Mouse (Mus musculus) limb, embryonic 11.5 days (tissue): Measurements from ENCODE around the gene Cmtm1. TPM values are rescaled to one million over a fixed set of nuclear protein-coding genes. Genes with fewer than 3 reads are reported as not detected.
"Not testable (repeated sequence)": the region's sequence is repeated elsewhere in the genome, so short reads cannot be mapped to it uniquely, and the experiment has no call there.

Experiments used
- ATAC-seq: fragments of 200-750 bp; cut with Nextera tagmentation; 2 replicates; pipeline ENCODE4 v1.8.0; 2017; ENCODE audit warnings: low read depth; ENCODE audit not compliant: insufficient number of reproducible peaks, low FRiP score, low TSS enrichment
- DNase-seq: peaks from one replicate; pipeline ENCODE4 v3.0.0-alpha.2; 2015; ENCODE audit warnings: low spot score
- H3K27ac ChIP-seq: fragments of 300-500 bp; sonication (generic); replicated peaks from 2 replicates; pipeline ENCODE4 v1.5.1; 2014; ENCODE audit warnings: low read depth, mild to moderate bottlenecking, low read length
- H3K27me3 ChIP-seq: fragments of 300-500 bp; sonication (generic); 2 replicates; pipeline ENCODE4 v1.6.1; 2014; ENCODE audit warnings: mild to moderate bottlenecking, low read length, mixed read lengths; ENCODE audit not compliant: control insufficient read depth, insufficient read depth
- H3K36me3 ChIP-seq: fragments of 300-500 bp; sonication (generic); 2 replicates; pipeline ENCODE4 v1.6.1; 2014; ENCODE audit warnings: mild to moderate bottlenecking, low read length, moderate library complexity, mixed read lengths; ENCODE audit not compliant: control insufficient read depth, insufficient read depth
- H3K4me1 ChIP-seq: fragments of 300-500 bp; sonication (generic); 2 replicates; pipeline ENCODE4 v1.6.1; 2014; ENCODE audit warnings: low read length, mixed read lengths; ENCODE audit not compliant: control insufficient read depth, insufficient read depth
- H3K4me2 ChIP-seq: fragments of 300-500 bp; sonication (generic); 2 replicates; pipeline ENCODE4 v1.6.1; 2014; ENCODE audit warnings: low read depth, mild to moderate bottlenecking, moderate library complexity; ENCODE audit not compliant: severe bottlenecking
- H3K4me3 ChIP-seq: fragments of 300-500 bp; sonication (generic); 2 replicates; pipeline ENCODE4 v1.5.1; 2014; ENCODE audit warnings: low read depth, low read length
- H3K9ac ChIP-seq: fragments of 300-500 bp; sonication (generic); 2 replicates; pipeline ENCODE4 v1.6.1; 2014; ENCODE audit warnings: mild to moderate bottlenecking, low read length
- H3K9me3 ChIP-seq: fragments of 300-500 bp; sonication (generic); 2 replicates; pipeline ENCODE4 v1.6.1; 2016; ENCODE audit warnings: low read length; ENCODE audit not compliant: control insufficient read depth
- WGBS: fragments of 180-500 bp; shearing (Covaris S2); extraction: QIAGEN DNeasy Blood & Tissue Kit; methylation state at CpG from one replicate; pipeline ENCODE4 v1.1.7; 2014; 5-methylcytosine and 5-hydroxymethylcytosine counted together
- polyA plus RNA-seq: library from polyadenylated mRNA; unstranded; fragments of >200 nt; fragmentation: Nextera tagmentation; extraction: Ambion mirVana; gene quantifications from 2 replicates; pipeline ENCODE4 v1.2.1, GENCODE M21; 2014

Gene Cmtm1
- polyA plus RNA-seq, 1 experiment from 2014 or later: not detected

GRCm38 (mm10) chr8:104336806-104337205 is 26.9 kb upstream of the Cmtm1 start:
- no peak overlapping the region for H3K9ac ChIP-seq
- DNase-seq (no peak), ATAC-seq (no peak)
- no peak overlapping the region for H3K27ac ChIP-seq
- H3K36me3 ChIP-seq: no peaks in the 10 kb centered on the region
- H3K4me2 ChIP-seq: no peak overlapping the region
- H3K9me3 ChIP-seq: no peaks in the 10 kb centered on the region
- H3K4me3 ChIP-seq: no peak overlapping the region
- H3K4me1 ChIP-seq: no peaks in the 10 kb centered on the region; the same call in 1 of the 2 replicates
- WGBS: 78% methylated on average over 1 of the region's 1 CpGs
- H3K27me3 ChIP-seq: no peaks in the 10 kb centered on the region

GRCm38 (mm10) chr8:104334196-104334595 is 24.3 kb upstream of the Cmtm1 start:
- H3K9me3 ChIP-seq: no peaks in the 10 kb centered on the region
- peak; percentile 14 for DNase-seq
- 71% methylated on average over 1 of the region's 1 CpGs for WGBS

DNA sequence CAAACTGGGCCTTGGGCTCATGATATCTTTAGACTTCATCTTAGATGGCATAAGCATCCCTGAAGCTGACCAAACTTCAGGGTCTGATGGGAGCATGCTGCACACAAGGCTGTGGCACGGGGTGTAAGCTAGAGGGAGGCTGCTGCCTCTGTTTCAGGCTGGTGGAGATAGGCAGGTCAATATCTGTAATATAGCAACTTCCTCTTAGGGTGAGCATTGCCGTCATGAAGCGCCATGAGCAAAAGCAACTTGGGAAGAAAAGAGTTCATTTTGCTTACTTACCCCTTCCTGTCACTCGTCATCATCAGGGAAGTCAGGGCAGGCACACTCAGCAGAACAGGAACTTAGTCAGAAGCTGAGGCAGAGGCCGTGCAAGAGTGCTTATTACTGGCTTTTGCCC is 23.8 kb upstream of the Cmtm1 start:
- no peak overlapping the region for H3K27ac ChIP-seq
- H3K9ac ChIP-seq: no peak overlapping the region
- H3K9me3 ChIP-seq: no peaks in the 10 kb centered on the region
- no peaks in the 10 kb centered on the region for H3K27me3 ChIP-seq
- H3K36me3 ChIP-seq: no peaks in the 10 kb centered on the region
- H3K4me2 ChIP-seq: no peak overlapping the region
- H3K4me3 ChIP-seq: no peak overlapping the region
- ATAC-seq (no peak), DNase-seq (peak; percentile 8)
- 78% methylated on average over 5 of the region's 5 CpGs for WGBS
- no peaks in the 10 kb centered on the region for H3K4me1 ChIP-seq

More at GRCm38 (mm10) chr8:104334196-104334595, 24.3 kb upstream of the Cmtm1 start:
- no peak for ATAC-seq
- no peak overlapping the region for H3K27ac ChIP-seq
- H3K27me3 ChIP-seq: no peaks in the 10 kb centered on the region
- H3K4me2 ChIP-seq: no peak overlapping the region
- H3K4me3 ChIP-seq: no peak overlapping the region
- no peaks in the 10 kb centered on the region for H3K36me3 ChIP-seq
- H3K9ac ChIP-seq: no peak overlapping the region
- H3K4me1 ChIP-seq: no peaks in the 10 kb centered on the region

DNA sequence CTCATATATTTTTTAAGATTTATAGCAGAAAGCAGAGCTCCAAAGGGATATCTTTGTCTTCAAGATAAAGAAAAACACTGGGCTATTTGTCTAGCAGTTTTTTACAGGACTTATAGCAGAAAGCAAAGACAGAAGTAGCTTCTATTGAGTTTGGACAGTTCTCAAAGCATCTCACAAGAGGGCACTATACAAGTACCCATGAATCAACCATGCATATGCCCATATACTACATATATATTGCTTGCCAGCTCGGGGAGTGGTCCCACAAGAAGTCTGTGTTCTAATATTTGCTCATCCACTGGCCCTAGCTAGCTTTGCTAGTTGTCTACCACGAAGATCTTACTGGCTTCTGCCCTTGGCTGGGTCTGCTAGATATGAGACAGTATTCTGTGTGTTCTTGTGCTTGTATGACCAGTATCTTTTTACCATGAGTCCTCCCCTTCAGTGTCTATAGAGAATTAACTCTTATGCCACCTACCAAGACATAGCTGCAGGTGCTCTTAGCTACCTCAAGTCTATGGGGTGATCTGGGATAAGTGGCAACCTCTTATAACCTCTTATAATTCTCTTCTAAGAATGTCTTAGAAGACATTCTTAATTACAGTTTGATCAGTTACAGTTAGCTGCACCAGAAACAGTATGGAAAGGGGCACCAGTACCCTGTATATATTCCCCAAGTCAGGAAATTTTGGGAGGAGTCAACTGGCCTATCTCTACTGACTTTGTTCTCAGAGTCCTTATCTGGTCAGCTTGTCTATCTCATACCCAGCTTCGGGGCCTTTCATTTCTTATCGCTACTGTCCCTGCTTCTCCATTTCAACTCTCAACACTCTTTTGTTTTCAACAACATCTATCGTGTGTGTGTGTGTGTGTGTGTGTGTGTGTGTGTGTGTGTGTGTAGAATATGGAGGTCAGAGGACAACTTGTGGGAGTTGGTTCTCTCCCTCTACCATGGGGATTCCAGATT is 23.0 kb upstream of the Cmtm1 start:
- ATAC-seq (no peak), DNase-seq (no peak)
- no peaks in the 10 kb centered on the region for H3K36me3 ChIP-seq
- no peak overlapping the region for H3K27ac ChIP-seq
- 73% methylated on average over 5 of the region's 5 CpGs for WGBS
- H3K4me2 ChIP-seq: no peak overlapping the region
- H3K4me1 ChIP-seq: no peaks in the 10 kb centered on the region
- H3K9me3 ChIP-seq: no peaks in the 10 kb centered on the region
- no peak overlapping the region for H3K9ac ChIP-seq
- H3K27me3 ChIP-seq: no peaks in the 10 kb centered on the region
- H3K4me3 ChIP-seq: no peak overlapping the region

- ATAC-seq, DNase-seq: not testable (repeated sequence)
Measured at GRCm38 (mm10) chr8:104321930-104322329, 12.0 kb upstream of the Cmtm1 start, which contains the start of gene Cmtm2b. Cmtm2b (plus strand) TSS chr8:104322230.

DNA sequence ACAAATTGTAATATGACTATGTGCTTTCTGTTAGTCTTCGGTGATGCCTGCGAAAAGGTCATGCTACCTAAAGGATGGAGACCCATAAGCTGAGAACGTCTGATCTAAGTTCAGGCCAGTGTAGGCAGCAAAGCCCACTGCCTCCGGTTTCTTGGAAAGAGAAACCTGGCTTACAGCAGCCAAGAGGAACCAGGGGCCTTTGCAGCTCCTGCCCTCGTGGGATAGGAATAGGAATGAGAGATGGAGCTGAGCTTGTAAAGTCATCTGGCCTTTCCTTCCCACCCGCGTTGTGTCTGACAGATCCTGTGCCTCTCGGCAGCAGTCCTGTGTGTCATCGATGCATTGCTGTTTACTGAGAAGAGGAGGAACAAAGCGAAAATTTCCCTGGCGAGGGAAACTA is 11.3 kb upstream of the Cmtm1 start, which contains the start of gene Gm11020:
Gene Gm11020 (plus strand): TSS at position 301 of the 400 bp plus-strand sequence.
- not testable (repeated sequence) for H3K27ac ChIP-seq, H3K4me2 ChIP-seq, ATAC-seq, H3K4me1 ChIP-seq, H3K36me3 ChIP-seq, H3K9me3 ChIP-seq, H3K27me3 ChIP-seq, DNase-seq, H3K9ac ChIP-seq, H3K4me3 ChIP-seq
- WGBS: 84% methylated on average over 9 of the region's 11 CpGs

More at GRCm38 (mm10) chr8:104321930-104322329, 12.0 kb upstream of the Cmtm1 start, which contains the start of gene Cmtm2b:
- WGBS: 95% methylated on average over 12 of the region's 12 CpGs
- H3K27ac ChIP-seq, H3K4me3 ChIP-seq, H3K27me3 ChIP-seq, H3K4me2 ChIP-seq, H3K4me1 ChIP-seq, H3K9ac ChIP-seq, H3K9me3 ChIP-seq, H3K36me3 ChIP-seq: not testable (repeated sequence)

GRCm38 (mm10) chr8:104313311-104313710 is 3.4 kb upstream of the Cmtm1 start:
- H3K27me3 ChIP-seq: no peaks in the 10 kb centered on the region
- H3K9me3 ChIP-seq: no peaks in the 10 kb centered on the region
- no peak overlapping the region for H3K4me3 ChIP-seq
- no peak overlapping the region for H3K4me2 ChIP-seq
- DNase-seq (no peak), ATAC-seq (no peak)
- no peaks in the 10 kb centered on the region for H3K36me3 ChIP-seq
- WGBS: 70% methylated on average over 4 of the region's 4 CpGs
- no peaks in the 10 kb centered on the region for H3K4me1 ChIP-seq
- H3K27ac ChIP-seq: no peak overlapping the region
- H3K9ac ChIP-seq: no peak overlapping the region

DNA sequence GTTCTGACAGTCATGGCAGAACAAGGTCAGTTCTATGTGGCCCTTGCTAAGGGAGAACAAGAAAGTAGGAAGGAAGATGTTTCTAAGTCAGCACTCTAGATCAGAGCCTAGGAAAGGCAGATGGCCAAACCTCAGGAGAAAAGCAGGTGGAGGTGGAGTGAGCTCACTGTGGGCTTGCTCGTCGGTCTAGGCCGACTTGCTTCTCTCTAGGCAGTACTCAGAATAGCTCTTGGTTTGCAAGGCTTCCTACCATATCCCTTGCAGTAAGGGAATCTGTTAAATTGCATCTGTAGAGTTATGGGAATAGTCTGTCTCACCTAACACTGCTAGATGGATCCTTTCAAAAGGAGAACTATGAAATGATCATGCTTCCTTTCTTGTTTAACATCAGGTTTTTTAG is 2.1 kb upstream of the Cmtm1 start:
- not testable (repeated sequence) for H3K9ac ChIP-seq, DNase-seq, H3K9me3 ChIP-seq, H3K4me1 ChIP-seq, H3K4me2 ChIP-seq, H3K36me3 ChIP-seq, H3K27me3 ChIP-seq, H3K27ac ChIP-seq, ATAC-seq, H3K4me3 ChIP-seq
- 79% methylated on average over 3 of the region's 3 CpGs for WGBS
